Mouse (Mus musculus) left cerebral cortex, postnatal 36 days (tissue): ENCODE measurements around the gene Rpl36-ps4. TPM values are rescaled to one million over a fixed set of nuclear protein-coding genes. Genes with fewer than 3 reads are reported as not detected.
"Not testable (repeated sequence)": the region's sequence is repeated elsewhere in the genome, so short reads cannot be mapped to it uniquely, and the experiment has no call there.

Source experiments
- DNase-seq, 2 experiments: peaks; one replicate each; pipeline ENCODE4 v3.0.0; 2021 to 2022; ENCODE audit warnings: low spot score in 2 of 2, mixed read lengths in 1 of 2
- intact Hi-C: fragments of 180-260 bp; cut with DNase I; formaldehyde crosslinking; loops from one replicate; pipeline ENCODE4 v1.15.1; 2025
- total RNA-seq, 2 experiments: library from RNA; stranded (reverse); gene quantifications; 2 replicates each; pipeline ENCODE4 v1.2.3; 2021

The Rpl36-ps4 gene
- total RNA-seq, 2 experiments from 2014 or later = not detected

DNA sequence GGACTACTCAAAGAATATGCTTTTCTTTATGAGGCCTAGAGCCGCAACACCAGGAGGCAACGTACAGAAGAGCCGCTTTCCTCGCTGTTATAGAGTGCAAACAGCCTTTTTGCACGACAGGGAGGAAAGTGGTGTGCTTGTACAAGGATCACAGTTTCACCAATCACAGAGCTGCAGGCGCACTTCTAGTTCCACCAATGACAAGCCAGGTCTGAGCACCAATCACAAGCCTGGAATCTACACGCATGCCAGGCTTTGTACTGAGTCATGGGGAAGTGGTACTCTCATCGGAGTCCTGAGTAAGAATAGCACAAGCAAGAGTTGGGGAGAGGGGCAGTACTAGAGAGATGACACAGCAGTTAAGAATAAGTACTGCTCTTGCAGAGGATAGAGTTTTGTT lies 14.0 kb downstream of the Rpl36-ps4 start:
- no peak for DNase-seq
- intact Hi-C loops = no loop called here

DNA sequence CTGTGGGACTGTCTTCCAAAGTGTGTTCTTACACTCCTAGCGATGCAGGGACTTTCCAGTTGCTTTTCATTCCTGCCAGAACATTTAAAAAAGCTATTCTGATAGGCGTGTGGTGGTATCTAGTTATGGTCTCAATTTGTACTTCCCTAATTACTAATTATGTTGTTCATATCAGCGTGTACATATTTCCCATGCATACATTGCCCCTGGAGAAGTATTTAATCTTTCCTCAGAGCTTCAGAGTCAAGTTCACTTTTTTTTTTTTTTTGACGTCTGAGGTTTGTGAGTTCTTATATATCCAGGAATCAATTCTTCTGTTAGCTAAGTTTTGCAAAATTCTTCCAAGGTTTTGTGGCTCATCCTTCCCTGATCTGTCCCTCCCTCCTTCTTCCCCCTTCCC lies 15.4 kb downstream of the Rpl36-ps4 start:
- intact Hi-C loops = no loop called here
- no peak for DNase-seq

DNA sequence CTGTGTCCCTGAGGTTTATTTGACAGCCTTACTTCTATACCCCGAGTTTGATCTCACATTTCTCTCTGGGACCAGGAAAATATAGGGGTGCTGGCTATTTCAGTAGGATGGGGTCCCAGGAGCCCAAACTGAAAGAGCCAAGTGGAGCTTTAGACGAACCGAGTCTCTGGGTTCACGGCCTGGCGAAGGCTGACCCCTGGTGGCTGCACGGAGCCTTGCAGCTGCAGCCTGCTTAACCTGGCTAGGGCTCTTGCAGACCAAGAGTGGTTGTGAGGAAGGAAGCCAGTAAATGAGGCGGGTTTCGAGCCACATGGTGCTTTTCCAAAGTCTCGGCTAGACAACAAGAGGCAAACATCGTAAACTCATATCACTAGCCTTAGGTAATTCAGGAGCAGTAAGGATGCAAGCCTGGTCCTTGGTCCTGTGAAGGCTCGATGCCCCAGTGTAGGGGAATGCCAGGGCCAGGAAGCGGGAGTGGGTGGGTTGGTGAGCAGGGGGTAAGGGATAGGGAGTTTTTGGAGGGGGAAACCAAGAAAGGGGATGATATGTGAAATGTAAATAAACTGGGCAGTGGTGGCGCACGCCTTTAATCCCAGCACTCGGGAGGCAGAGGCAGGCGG lies 28.3 kb downstream of the Rpl36-ps4 start:
- intact Hi-C loops = loop anchor here (2.0 kb wide), 3 partner anchors 66 to 348 kb away; no protein-coding TSS in a partner anchor
- peak; percentile 75 to 77 for DNase-seq

DNA sequence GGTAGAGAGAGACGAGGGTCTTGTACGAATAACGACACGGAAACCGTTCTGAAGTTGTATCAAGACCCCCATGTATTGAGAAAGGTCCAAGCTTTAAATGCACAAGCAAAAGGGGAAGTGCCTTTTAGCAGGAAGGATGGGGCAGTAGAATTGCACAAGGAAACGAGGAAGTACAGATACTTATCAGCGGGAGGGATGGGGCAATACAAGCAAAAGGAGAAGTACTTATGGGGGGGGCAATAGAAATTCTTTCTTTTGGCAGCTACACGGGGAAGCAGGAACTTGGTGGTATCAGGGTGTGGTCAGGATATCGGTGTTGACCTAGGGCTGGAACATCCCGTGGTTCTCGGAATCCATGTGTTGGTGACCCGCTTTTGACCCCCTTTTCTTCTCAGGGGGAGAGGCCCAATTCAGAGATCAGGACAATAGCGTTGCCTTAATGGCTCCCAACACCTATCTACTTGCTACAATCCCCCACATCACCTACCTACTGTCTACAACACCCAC lies 33.9 kb downstream of the Rpl36-ps4 start:
- DNase-seq, intact Hi-C loops: not testable (repeated sequence)

DNA sequence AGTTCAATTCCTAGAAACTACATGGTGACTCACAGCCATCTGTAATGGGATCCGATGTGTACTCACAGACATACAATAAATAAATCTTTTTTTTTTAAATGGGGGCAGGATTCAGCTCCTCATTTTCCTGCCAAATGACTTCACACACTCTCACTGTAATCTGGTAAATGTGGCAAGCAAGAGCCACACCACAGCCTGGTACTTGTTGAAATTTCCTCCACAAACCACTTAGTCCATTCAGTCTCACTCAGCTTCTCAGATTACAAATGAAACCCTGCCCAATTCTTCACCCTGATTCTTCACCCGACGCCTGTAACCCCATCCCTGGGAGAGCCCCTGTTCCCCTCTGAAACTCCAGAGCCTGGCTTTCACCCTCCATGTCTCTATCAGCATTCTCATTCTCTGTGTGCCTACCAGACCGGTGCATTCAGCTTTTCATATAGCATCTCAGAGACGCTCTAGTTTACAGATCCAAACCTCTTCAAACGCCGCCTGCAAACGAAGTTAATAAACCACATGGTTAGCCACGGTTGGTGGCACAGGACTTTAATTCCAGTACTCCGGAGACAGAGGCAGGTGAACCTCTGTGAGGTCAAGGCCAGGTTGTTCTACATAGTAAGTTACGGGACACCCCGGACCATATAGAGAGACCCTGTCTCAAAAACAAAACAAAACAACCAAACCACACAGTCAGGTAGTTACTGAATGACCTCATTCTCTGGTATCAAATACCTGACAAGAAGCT lies 36.5 kb downstream of the Rpl36-ps4 start:
- no peak for DNase-seq
- intact Hi-C loops = no loop called here

DNA sequence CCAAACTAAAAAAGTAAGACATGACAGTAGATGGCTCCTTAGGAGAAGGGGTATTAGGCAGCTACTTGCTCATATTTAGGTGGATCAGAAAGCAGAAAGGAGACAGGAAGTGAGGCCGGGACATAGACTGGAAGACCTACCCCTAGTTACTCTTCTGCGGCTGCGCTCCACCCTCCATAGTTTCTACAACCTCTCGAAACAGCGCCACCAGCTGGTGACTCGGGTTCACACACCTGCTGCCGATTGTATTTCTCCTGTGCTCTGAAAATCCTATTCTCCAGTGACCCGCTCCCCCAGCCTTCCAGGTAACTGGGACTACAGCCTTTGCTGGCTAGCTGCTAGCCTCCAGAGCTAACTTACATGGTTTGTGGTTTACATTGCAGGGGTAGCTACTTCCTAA lies 37.5 kb downstream of the Rpl36-ps4 start:
- DNase-seq = no peak

DNA sequence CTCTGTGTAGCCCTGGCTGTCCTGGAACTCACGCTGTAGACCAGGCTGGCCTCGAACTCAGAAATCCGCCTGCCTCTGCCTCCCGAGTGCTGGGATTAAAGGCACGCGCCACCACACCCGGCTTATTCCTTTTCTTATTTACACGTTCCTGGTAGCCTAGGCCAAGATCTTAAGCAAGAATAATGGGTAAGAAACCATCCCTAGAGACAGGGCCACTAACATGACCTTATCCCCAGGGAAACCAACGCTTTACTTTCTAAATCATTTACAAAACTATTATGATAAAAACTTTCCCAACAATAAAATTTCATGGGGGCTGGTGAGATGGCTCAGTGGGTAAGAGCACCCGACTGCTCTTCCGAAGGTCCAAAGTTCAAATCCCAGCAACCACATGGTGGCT lies 38.6 kb downstream of the Rpl36-ps4 start:
- intact Hi-C loops, DNase-seq: not testable (repeated sequence)

More for the DNA sequence above, 37.5 kb downstream of the Rpl36-ps4 start:
- intact Hi-C loops = no loop called here

DNA sequence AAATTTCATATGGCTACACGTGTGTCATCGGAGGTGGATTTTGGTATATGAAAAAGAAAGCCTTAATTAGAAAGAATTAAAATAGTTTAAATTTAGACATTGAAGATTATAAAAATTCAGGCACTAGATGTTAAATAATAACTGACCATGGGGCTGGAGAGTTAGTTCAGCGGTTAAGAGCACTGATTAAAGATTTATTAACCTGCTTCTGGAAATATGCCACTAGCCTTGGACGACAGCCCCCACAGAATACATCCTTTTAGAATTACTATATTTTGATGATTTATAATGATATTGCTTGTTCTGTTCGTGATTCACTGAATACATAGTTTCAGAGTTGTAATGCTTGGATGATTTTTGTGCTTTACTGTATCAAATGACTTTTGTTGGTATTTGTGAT lies 39.2 kb downstream of the Rpl36-ps4 start:
- intact Hi-C loops, DNase-seq: not testable (repeated sequence)

DNA sequence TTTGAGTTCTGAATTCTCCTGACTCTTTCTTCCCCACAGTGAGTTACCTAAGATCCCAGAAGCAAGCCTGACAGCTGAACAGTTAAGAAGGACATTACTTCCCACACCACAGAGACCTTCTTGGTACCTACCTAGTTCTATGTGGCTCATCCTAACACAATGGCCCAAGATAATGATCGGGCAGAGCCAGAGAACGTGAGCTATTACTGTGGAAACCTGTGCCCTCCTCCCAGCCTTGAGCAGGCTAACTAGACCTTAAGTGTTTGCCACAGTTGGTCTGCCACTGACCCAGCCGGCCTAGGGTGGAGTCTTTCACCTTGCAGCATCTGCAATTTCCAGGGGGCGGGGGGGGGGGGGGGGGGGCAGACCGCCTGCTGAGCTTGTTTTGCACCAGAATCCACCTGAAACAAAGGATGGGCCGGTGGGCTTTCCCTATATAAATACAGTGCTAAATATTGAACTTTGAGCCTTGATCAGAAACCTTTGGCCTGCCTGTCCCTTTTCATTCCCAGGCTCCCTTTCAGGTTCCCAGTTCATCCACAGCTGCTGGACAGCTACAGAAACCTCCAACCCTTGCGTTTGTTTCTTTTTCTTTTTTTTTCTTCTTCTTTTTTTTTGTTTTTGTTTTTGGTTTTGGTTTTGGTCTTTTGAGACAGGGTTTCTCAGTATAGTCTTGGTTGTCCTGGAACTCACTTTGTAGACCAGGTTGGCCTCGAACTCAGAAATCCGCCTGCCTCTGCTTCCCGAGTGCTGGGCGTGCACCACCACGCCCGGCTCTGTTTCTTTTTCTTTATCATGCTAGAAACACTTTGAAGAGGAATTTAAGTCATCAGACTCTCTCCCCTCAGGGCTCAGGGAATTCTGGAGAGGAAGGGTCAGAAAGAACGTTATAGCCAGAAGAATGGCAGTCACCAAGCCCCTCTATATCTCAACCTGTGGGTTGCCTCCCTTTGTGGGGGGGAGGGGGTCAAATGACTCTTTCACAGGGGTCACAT lies 42.6 kb downstream of the Rpl36-ps4 start:
- intact Hi-C loops = no loop called here
- no peak for DNase-seq

DNA sequence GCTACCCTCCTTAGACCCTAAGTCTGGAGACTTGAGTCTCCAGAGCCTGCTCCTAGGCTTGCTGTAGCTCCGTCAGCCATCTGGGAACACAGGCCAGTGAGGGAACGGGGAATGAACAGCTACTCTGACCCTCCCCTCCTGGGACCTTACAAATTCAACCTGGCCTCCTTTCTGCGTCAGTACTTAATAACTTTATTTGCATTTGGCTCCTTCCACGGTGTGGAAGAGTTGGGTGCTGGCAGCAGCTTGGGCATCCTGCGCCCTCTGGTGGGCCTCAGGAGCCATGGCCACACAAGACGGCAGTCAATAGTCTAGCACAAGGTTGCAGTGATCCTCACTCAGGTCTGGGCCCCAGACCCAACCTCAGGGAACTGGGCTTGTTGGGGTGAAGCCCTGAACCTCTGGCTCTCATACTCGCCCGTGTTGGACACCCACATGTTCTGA lies 47.7 kb downstream of the Rpl36-ps4 start:
- intact Hi-C loops = loop anchor here (5.0 kb wide), 1 partner anchor 276 kb away; no protein-coding TSS in a partner anchor
- DNase-seq = not testable (repeated sequence)

Other genes starting within 250 kb of the Rpl36-ps4 start
- 10 to 100 TPM; 31.2 to 31.3 TPM for gene Msh2, start 248.6 kb upstream of the Rpl36-ps4 start, total RNA-seq
- gene Kcnk12, start 123.0 kb upstream of the Rpl36-ps4 start, total RNA-seq = 10 to 100 TPM; 28.7 to 33.0 TPM
- gene Msh6, start 54.1 kb downstream of the Rpl36-ps4 start, total RNA-seq = 10 to 100 TPM; 13.3 to 14.0 TPM
- gene Fbxo11, start 144.3 kb downstream of the Rpl36-ps4 start, total RNA-seq = 100 to 1,000 TPM; 106 to 122 TPM